Mouse (Mus musculus) cerebellum, adult (tissue): ENCODE data around the gene Panx1.

Experiments used
- ATAC-seq: cut with Nextera tagmentation; 2 replicates; pipeline ENCODE4 v1.9.2; 2017; ENCODE audit warnings: mild to moderate bottlenecking, moderate library complexity, mixed read lengths; ENCODE audit not compliant: insufficient number of reproducible peaks, low FRiP score, low TSS enrichment

Gene Panx1

DNA sequence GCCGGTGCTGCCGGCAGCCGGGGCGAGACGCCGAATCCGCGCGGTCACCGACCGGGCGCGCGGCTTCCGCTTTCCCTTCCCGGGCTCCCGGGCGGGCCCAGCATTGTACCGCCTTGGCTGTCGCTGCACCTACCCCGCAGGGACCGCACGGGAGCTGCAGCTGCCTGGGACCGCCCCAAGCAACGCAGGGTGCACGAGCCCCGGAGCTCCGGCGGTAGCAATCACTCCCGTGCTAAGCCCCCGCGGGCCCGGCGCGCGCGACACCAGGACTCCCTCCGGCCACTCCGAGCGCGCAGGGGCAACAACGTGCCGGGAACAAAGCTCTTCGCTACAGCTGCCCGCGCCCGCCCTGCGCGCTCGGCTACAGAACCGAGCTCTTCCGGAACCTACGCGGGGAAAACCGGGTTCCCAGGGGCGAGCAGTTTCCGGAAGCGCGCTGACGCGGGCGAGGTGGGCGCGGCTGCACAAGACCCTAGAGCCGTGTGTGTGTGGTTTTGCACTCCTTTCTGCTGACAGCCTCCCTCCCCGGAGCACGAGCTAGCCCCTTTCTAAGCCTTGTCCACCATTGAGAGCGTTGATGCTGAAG, at the start of gene Panx1:
Gene Panx1, minus strand, starts transcription at position 395 of the 586 bp plus-strand sequence.
- ATAC-seq: 0 out of 2 replicates have a peak, but pooled peaks have one; percentile 12

DNA sequence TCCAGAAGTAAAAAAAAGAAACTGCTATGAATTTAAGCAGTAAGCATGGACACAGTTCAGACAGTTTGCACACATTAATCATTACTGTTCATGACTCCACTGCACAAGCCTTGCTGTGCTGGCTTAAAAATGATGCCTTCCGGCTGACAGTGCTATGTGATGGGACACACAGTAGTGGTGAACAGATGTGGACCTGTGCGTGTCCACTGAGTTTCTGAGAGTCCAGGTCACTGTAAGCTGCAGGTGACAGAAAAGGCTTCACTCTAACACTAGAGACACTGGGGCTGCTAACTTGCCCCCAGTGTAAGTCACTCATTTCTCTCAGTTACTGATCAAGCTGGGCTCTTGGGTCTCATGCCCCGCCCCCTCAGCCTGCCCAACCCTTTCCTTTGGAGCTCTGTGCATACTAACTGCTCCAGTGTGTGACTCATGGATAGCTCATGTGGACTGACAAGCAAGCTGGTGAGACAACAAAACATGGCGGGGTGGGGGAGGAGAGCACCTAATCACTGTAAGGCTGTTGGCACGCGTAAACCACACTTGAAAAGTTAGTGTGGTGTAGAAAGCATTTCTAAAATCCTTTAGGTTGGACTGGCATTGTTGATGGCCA, 23.5 kb upstream of the Panx1 start:
- no peak for ATAC-seq

DNA sequence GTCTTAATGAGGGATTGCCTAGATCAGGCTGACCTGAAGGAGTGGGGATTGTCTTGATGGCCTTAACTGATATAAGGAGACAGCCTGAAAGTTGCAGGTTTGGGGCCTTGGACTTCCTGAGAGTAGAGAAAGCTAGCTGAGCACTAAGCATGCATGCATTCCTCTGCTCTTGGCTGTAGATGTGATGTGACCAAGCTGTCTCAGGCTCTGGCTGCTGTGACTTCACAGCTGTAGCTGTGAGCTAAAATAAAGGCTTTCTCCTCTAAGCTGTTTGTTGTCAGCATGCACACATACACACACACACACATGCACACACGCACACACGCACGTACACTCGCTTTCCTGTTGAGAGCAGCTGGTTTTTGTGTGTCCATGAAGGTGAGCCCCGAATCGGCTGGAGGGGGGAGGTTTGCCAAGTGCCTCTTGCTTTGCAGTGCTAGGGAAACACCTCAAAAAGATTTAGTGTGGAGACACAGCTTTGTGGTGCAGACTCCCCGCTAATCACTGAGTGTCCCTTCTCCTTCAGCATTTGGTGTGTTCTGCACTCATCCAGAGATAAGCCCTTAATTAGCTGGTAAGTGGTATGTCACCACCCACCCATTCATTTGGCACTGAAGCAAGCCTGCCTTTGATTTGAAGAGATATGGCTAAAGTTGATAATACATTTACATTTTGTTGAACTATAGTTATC, 22.9 kb upstream of the Panx1 start:
- ATAC-seq: no peak

DNA sequence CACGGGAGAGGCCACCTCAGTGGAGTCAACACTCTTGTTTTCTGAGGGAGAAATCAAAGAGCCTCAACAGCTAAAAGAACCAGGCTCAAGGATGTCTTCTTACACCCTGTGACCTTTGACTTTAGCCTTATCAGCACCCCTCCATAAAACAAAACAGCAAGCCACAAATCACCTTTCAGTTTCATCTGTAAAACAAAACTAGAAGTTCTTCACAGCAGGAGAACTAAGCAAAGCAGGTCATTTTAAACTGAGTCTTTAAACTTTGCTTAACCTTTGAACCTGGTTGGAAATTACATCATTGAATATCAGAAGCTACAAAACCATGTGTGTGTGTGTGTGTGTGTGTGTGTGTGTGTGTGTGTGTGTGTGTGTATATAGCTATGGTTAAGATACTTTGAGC, 18.9 kb upstream of the Panx1 start:
- ATAC-seq: no peak

DNA sequence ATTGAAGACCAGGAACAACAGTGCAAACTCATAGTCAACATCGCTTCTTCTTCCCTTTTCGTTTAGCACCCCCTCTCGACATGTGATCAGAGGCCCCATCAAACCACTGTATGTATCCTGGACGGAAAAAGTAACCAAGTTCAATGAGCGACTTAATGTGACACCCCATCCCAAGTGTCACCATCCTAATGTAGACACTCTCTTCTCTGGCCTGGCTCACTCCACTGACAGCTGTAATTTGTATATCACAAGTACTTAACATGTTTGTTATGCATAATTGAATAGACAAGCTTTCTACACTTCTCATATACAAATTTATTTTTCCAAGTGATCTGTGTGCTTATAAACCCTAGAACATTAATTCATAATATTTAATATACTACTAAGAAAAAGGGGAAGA, 15.6 kb upstream of the Panx1 start:
- no peak for ATAC-seq

DNA sequence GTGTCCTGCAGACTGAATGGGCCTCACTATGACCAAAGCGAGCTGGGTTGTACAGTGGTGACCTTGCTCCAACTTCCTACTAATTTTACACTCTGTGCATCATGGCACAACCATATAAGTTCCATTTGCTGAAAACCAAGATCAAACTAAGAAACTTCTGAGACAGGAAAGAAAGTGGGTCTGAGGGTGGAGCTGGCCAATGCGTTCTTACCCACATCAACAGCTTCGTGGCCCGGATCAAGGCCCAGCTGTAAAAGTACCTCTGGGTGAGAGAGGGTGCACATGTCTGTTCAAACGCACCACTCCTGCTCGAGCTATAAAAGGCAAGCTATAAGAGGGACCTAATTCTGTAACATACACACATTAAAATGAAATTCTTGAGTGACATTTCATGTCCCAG, 14.7 kb upstream of the Panx1 start:
- no peak for ATAC-seq

DNA sequence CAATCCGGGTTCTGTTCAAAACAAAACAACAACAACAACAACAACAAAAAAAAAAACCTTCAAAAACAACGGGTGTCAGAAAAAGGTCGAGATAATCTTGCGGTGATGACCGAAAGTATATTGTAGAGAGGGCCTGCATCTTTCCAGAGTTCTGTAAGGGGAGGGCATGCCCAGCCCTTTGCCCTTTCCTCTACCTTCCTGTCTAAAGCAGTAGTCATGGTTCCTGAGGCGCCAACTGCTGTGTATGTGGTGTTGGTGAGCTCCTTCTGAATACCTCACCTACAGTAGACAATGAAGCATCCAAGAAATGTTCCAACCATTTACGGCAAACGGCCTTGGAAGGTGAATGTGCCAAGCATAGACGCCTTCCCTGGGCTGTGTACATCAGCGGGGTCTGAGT, 462 bp upstream of the Panx1 start:
- no peak for ATAC-seq

DNA sequence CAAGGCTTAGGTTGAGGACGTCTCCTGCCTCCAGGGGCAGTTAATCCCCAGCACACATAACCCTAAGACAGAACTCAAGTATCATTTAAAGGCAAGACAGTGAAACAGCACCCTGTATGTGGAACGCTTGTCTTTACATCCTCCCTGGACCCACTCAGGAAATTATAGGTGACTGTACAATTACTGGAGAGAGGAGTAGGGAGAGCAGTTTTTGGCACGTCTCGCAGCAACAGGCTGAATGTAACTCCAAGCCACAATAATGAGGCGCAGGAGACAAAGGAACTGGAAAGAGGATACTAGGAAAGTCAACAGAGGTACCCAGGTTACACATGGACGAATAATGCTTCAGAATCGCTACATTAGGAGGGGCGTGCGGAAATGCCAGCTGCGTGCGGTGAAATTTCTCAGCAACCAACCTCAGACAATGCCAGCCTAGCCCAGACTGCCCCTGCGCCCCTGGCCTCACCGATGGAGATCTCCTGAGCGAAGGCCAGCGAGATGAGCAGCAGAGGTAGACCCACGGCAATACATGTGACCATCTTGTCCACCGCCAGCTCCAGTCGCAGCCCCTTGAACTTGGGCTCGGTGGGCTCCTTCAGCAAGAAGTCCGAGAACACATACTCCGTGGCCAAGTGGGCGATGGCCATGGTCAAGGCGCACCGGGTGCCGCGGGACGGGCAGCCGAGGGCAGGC, 741 bp downstream of the Panx1 start:
- ATAC-seq: no peak

DNA sequence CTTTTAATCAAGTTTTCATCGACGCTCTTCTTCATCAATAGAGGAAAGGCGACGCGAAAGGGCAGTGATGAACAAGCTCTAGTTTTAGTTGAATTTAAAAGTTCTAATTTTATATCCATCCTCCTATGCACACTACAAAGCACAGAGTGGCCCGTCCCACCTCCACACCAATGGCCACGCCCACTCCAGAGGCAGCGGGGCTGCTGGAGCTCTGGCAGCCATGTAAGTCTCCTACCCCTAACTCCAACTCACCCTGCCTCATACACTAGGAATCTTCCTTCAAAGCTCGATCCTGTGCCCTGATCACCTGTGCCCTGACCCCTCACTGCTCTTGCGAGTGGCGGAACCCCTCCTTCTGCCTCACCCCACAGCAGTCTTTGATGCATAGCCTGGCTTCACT, 3.7 kb downstream of the Panx1 start:
- ATAC-seq: no peak

DNA sequence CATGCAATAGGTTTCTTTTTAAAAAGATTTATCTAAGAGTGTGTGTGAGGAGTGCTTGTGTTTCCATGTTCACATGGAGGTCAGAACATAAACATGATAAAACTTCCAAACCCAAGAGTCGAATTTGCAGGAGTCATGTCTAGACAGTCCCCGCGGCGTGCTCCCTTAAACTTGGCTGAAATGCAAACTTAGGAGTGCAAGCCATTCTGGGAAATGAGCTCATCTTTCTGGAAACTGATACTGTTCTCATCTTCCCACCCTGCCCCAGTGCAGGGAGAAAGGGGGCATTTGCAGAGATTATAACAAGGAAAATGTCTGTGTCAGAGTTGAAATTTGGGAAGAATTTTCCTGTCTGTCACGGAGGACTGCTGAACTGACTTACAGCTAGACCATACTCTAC, 5.4 kb downstream of the Panx1 start:
- no peak for ATAC-seq

DNA sequence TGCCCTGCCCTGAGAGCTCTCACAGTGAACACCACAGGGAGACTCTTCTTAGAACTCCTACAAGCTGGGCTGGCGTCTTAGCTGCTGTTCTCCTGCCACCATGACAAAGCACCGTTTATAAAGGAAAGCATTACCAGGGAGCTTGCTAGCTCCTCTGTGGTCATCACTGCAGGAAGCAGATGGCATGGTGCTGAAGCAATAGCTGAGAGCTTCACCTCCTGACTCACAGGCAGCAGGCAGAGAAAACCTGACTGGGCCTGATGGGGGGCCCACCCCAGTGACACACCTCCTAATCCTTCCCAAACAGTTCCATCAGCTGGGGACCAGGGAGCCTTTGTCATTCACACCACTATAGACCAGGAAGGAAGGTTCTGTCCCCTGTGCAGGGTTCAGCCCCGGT, 7.6 kb downstream of the Panx1 start:
- no peak for ATAC-seq

DNA sequence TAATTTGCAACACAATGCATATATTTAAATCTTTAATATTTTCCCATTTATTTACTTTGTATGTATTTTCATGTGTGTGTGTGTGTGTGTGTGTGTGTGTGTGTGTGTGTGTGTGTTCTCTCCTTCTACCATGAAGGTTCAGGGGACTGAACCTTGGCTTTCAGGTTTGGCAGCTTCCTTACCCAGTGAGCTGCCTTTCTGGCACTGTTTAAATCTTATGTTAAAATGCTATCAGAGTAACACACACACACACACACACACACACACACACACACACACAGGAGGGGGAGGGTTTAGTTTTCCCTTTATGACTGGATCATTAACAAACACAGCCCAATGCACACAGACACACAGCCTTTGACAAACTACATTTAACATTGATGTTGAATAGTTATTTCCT, 8.0 kb downstream of the Panx1 start:
- no peak for ATAC-seq

DNA sequence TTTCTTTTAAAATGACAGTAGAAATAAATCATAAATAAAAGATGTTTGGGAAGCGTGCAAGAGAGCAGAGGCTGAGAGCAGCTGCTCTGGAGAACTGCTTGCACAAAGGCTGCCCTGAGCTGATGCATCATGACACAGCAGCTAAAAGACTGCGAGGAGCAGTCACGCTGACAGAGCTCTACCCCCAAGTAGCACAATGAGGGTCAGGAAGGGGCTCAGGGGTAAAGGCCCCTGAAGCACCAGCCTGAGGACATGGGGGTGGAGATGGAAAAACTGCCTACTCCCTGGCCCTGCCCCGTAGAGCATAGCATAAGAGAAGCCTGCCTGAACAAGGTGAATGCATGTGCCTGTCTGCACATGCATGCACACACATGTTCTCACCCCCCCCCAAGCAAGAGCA, 8.5 kb downstream of the Panx1 start:
- no peak for ATAC-seq

DNA sequence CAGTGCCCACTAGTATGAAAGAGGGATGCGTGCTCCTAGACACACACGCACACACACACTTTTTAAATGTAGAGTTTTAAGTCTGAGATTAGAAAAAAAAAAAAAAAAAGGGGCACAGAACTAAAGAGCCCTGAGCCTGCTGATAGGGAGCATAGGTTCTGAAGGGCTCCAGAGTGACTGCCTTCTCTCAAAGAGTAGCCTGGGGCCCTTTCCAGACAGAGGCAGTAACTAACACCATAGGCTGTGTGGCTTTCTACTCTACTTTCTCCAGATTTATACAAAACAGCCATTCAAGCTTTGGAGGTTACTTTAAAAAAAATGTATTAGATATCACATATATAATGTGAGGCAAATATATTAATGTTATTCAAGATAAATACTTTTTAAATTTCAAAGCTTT, 8.9 kb downstream of the Panx1 start:
- no peak for ATAC-seq

DNA sequence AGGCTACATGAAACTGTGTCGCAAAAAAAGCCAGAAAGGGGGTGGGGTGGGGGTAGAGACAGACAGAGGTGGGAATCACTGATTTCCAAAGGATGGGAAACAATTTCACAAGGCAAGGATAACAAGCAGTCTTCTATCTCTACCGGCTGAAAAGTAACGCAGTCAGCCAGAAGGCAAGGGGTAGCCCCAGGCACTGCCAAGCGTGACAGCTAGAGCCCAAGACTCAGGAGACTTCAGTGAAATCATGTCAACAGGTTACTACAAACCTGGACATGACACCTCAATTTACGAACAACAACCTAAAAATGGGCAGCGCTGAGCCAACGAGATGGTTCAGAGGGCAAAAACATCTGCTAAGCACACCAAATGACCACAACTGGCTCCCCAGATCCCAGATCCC, 9.3 kb downstream of the Panx1 start:
- no peak for ATAC-seq

DNA sequence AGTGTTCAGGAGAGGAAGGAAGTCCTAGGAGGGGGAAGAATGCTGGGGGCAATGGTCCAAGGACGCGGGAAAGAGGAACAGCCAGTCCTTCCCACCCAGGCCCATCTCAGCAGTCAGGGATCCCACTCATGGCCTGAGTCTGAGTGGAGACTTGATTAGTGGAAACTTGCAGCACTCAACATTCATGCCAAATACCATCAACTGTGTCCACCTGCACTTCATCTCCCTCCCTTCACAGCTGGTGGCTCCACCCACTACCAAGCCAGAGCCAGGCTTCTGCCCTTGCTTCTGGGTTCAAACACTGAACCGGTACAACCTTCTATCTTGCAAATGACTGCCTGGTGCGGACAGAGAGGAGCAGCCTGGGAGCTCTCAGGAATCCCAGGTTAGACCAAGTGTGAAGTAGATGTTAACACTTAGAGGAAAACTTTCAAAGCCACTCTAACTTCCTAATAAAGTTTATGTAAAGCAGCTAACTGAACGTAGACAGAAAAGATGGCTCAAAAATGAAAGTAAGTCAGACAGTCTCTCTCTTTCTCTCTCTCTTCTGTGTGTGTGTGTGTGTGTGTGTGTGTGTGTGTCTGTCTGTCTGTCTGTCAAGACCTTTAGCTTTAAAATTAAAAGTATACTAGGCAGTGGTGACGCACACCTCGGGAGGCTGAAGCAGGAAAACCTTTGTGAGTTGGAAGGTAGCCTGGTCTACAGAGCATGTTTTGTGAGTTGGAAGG, 10.6 kb downstream of the Panx1 start:
- no peak for ATAC-seq

DNA sequence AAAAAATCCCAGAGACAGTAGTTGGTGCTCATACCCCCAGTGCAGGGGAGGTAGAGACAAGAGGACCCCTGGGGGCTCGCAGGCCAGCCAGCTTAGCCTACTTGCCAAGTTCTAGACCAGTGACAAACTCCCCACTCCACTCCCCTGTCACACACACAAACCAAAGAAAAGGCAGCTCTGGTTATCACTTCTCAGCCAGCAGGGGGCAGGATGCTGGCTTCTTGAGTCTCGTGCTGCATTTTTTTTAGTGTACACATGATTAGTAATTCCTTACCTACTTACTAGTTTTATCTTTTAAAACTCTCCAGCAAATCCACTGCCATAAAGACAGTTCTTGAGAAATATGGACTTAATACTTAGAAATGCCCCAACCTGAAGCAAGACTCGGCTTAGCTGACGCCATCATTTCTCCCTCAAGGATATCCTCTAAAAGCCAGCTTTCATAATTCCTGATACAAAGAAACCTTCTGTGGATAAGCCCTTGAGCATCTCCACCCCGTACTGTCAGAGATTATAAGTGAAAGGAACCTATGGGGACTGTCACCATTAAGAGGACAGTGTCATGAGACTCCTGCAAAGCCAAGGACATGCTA, 11.6 kb downstream of the Panx1 start:
- no peak for ATAC-seq

DNA sequence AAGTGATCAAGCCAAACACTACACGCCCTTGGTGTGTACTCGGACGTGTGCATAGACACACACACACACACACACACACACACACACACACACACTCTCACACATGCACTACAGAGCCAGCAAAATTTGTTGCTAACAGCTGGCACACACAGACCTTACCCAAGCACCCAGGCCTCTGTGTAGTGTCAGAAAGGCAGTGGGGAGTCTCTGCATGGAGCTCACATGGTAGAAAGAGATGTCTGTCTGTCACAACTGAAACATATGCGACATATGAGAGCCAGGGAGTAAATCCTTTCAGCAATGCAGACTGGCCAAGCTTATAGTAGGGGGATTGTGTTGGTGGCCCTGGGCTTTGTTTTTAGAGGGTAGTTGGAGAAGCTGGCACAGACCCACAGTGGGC, 12.5 kb downstream of the Panx1 start:
- no peak for ATAC-seq

DNA sequence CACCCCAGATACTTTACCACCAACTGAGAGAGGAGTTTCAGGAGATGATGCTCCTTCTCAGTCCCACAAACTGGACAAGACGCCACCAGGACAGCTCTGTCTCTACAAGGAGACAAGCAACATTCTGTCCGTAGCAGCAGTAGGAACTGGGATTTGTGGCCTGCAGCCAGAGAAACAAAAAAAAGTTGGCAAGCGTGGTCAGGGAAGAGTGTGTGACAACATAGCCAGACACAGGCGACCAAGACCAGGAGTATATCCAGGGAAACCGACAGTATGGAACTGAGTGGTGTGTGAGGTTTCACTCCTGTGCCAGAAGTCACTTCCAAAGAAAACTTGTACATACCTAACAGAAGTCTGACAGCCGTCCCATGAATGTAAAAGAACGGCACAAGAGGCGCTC, 14.5 kb downstream of the Panx1 start:
- ATAC-seq: no peak

DNA sequence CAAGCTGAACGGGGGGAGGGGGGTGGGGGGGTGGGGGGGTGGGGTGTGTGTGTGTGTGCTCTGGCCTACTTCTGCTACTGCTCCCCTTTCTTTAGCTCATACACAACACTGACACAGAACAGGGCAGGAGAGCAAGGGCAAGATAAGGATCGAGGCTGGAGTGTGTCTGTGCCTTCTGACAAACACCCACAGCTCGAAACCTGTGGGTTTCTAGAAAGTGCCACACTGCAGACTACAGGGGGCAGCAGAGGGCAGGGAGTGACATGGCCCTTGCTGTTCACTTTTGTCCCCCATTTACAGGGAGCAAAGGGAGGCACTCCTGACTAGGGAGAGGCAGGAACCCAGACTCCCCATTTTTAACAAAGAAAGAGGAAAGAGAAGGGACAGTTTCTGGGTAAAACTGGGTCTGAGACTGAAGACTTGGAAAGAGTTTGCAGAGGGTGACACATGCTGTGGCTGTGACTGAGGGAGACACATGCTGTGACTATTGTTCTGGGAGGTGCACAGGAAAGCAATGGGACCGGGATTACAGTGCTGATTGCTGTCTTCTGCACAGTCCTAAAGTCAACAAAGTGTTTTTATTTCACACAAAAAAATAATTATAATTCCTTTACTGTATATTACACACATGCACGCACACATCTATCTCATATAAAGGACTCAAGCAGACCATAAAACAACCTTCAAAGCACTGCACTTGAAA, 16.1 kb downstream of the Panx1 start:
- ATAC-seq: no peak
